Mouse (Mus musculus) right cerebral cortex, postnatal 36 days (tissue): ENCODE data around the gene Dglucy.

Source experiments
- DNase-seq, 2 experiments: peaks; one replicate each; pipeline ENCODE4 v3.0.0; 2022; ENCODE audit warnings: low spot score in 2 of 2, mixed read lengths in 1 of 2

Gene Dglucy

DNA sequence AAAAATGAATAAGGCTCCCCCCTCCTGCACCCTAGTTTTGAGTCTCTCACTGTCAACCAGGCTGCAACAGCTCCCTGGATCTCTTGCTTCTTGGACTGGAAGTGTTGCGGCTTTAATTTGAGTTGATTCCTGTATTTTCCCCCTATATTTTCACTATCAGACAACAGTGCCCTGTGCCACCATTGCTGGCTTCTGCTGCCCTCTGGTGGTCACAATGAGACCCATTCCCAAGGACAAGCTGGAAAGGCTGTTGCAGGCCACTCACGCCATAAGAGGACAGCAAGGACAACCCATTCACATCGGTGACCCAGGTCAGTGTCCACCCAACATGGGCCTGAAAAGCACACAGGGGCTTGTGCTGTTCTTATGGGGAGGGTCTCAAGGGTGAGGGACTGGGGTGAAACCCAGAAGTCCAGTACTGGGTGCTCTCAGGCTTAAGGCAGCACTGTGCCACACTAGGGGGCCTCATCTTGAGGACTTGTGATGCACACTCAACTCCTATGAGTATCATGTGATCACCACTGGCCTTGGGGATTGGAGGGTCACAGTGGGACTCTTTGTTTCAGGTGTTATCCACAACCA is 62.4 kb downstream of the Dglucy start:
- DNase-seq: peak; percentile 41 to 57

DNA sequence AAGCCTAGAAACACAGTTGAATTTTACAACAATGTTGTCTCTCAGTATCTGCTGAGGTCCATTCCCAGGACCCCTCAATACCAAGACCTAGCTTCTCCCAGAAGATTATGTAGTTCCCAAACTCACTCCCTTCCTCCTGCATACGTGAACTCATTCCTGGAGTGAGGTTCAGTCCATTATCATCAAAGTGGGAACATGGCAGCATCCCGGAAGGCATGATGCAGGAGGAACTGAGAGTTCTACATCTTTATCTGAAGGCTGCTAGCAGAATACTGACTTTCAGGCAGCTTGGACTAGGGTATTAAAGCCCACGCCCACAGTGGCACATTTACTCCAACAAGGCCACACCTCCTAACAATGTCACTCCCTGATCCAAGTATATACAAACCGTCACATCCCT is 64.3 kb downstream of the Dglucy start:
- DNase-seq: no peak

DNA sequence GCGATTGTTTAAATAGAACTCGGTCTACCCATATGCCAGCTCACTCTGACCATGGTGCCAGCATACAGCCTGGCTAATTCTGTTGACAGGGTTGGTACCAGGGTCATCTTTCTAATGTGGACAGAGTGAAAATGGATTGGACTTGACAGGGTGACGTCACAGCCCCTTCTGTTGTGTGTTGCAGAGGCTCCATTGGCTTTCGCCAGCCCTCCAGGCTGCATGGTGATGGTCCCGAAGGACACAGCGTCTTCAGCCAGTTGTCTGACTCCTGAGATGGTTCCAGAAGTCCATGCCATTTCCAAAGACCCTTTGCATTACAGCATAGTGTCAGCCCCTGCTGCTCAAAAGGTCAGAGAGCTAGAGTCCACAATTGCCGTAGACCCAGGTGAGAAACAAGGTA is 65.7 kb downstream of the Dglucy start:
- no peak for DNase-seq

DNA sequence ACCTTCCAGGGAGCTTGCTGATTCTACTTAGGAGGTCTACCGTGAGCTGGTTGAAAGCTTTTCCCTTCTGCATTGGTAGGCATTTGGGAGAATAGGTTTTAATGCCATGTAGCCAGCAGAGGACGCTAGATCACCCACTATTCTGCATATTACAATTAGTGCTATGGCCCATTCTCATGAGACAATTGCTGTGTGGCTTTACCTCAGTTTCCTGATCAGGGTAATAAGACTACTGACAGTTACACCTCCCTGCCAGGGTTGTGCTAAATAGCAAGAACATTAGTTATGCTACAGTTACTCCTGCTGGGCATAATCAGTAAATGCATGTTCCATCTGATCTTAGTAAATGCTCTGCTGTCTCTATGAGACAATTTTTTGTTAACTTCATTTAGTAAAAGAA is 67.0 kb downstream of the Dglucy start:
- no peak for DNase-seq

DNA sequence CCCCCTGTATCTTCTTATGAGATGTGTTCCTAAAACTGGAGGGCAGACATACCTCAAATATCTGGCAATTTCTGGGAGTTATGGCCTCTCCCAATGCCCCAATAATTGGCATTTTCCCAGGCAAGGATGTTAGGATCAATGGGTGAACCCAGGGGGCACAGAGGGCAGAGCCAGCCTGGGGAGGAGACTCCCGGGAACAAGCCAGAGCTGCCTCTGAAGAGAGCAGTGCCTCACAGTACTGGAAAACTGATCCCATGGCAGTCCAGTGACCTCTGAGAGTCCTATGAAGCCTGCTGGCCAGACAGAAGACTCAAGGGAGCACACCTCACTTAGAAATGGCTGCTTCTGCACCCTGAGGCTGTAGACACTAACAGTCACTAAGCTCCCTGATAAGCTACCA is 67.7 kb downstream of the Dglucy start:
- DNase-seq: no peak

DNA sequence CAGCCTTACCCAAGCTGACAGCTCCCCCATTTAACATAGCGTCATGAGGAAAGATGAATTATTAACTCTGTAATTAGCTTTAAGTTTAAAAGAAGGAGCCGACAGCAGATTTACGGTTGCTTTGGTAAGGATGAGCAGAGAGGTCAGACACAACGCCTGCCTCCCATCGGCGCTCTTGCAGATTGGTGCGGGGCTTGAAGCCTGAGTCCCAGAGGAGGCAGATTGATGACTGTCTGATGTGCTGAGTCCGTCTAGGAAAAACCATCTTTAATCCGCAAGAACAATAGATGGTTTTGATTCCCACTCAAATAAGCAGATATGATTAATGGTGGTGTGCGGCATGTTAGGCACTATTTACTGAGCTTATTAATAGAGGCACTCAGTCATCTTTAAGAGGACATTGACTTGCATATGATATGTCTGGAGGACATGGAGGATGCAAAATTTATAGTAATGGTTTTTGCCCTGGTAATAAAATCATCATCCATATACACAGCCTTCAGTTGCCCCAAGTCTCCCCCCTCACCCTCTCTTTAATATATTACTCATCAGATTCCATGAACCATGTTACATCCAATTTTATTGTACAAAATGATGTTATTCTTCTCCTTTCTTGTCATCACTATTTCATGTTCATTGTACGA is 68.7 kb downstream of the Dglucy start:
- no peak for DNase-seq

DNA sequence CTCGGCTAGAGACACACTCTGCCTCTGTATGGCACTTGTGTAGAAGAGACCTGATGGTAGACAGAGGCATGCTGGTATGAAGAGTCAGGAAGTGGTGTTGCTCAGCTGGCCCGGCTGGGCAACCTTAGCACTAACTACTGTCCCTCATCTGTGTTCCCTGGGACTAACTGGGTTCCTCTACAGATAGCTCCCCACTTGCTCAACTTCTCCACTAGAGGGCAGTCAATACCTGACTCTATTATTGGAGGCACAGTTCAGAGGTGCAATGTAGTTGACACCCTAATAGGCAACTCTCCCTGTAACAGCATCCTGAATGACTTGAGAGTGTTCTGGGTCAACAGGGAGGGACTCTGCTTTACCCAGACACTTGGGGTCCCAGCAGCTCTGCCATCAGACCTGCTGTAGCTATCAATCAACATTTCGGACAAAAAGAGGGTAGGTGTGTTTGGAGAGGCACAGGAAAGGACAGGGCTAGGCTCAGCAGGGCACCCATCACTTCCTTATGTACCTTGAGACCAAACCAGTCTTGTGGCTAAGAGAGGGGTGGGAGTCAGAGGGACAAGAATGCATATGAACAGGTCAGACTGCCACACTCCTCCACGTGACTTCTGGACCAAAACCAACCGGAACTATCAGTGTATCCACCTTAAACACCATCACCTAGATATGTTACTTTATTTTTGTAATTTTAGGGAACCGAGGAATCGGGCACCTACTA is 70.7 kb downstream of the Dglucy start:
- DNase-seq: peak in 1 of 2 experiments; percentile 19

DNA sequence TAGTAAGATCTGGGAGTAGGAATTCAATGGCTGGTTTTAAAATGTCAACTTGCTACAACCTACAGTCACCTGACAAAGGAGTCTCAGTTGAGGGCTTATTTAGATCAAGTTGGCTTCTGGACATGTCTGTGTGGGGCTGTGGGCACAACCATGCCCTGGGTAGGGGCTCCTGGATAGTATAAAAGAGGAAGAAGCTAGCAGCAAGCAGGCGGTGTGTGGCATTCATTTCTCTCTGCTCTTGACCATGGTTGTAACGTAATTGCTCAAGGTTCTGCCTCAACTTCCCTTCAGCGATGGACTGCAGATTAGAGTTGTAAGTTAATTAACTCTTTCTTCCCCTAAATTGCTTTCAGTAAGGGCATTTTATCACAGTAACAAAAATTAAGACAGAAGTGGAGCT is 73.5 kb downstream of the Dglucy start:
- no peak for DNase-seq

DNA sequence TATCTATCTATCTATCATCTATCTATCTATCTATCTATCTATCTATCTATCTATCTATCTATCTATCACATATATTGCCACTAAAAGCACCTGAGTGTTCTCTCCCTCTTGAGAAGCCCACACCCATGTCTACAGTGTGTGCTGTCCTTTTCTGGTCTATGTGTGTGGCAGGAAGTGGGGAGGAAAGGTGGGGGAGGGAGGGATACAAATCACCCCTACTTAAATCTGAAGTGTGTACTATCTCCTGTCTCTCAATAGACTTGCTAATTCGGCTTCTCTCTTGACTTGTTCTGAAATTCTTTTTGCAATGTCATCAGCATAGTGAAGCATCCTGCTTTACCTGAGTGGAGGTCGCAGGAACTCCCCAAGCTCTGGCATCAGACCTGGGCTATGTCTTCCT is 77.5 kb downstream of the Dglucy start:
- DNase-seq: no peak

DNA sequence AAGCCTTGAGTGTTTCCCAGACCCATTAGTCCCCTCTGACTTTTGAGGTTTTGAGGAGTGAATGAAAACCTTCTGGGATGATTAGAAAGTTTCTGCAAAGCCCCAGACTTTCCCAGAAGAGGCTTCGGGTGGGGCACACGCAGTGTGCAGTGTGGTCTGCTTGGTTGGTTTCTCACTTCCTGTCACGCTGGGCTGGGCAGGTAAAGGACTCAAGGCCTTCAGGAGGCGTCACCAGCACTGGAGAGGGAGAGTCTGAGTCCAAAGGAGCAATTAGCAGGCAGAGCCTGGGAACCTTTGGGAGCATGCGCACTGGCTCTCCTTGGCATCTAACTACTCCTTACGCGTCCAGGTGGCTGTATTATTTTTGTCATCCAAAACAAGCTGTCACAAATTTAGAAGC is 78.9 kb downstream of the Dglucy start:
- DNase-seq: no peak

DNA sequence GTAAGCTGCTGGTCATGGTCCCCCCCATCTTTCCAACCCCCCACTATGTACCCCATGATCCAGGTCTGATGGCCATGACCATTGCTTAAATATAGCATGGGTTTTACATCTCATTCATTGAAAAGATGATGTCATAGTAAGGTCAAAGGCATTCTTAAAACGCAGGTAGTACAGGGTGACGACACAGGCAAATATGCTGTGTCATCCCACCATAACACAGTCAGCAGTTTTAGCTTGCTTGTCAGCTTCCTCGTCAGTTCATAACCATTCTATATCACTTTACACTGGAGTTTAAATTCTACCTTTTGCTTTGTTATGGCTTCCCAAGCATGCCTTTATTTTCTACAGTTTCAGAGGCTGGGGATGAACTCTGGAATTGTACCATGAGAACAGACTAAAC is 83.4 kb downstream of the Dglucy start:
- DNase-seq: no peak

DNA sequence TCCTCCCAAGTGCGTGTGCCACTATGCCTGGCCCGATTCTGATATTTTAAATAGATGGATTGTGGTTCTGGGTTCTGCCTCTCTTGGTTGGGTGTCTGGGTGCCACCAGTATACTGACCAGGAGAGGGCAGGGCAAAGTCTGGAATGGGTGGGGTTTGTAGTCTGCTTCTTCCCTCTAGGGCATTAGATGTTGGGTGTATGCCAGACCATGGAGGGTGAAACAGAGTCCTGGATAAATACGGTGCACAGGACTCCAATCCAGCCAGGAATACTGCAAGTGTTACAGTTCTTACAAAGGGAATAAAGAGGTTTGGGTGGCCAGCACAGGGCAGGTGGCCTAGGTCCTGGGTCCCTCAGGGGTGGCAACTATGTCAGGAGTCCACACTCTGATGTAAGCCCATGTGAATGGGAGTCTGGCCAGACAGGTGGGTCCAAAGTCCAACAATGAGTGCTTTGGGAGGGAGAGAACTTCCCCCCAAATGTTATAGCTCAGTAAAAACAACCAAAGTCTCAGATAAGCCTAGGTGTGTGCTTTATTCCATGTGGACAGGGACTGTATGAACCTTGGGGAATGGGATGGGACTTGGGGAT is 84.1 kb downstream of the Dglucy start:
- no peak for DNase-seq

DNA sequence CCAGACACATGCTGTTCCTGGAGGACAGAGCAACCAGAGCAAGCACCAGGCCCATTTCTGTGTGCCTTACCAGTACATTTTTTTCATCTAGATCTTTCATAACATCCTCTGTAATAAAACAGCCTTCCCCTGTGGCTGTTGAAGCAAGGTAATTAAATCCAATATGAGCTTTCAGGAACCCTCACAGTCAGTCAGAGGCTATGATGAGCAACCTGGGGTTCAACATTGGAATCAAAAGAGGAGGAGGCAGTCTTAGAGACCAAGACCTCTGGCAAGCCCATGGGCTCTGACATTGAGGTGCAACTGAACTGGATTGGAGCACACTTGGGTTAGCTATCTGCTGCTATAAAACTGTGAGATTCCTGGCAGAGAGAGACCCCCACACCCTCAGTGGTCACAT is 86.2 kb downstream of the Dglucy start:
- no peak for DNase-seq

DNA sequence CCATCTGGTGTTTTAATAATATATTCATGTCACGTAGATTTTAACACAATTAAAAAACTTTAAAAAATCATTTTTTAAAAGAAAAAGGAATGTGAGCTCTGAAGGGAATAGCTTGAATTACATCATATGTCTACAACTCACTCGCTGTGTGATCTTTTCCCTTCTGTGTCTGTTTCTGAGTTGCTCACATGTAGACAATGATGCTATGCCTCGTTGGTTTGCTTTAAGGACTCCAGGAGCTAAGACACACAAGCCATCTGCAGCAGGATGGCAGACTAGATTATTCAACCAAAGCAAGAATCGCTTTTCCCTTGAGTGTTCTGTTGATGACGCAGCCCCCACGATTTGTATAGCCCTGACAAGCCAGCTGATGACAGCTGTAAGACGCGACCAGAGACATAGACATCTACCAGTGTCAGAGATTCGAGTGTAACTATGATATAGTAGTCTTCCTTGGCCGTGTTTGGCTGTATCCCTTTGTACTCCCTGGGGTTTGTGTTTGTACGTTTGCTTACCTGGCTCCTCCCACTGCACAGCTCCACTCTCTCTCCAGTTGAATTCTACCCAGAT is 86.7 kb downstream of the Dglucy start:
- no peak for DNase-seq

DNA sequence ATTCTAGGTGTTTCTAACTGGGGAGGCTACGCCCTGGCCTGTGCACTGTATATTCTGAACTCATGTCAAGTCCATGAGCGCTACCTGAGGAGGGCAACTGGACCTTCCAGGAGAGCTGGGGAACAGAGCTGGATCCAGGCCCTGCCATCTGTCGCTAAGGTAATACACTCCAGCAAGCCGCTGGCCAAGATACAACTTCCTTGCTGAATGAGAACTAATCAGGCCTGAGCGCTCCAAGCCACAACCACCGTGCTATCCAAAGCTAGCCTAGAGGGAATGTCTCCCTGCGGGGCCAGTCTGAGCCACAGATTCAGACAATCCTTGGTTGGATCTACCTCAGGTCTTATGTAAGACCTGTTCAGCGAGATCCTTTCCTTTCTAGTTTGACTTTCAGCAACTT is 88.2 kb downstream of the Dglucy start:
- no peak for DNase-seq

DNA sequence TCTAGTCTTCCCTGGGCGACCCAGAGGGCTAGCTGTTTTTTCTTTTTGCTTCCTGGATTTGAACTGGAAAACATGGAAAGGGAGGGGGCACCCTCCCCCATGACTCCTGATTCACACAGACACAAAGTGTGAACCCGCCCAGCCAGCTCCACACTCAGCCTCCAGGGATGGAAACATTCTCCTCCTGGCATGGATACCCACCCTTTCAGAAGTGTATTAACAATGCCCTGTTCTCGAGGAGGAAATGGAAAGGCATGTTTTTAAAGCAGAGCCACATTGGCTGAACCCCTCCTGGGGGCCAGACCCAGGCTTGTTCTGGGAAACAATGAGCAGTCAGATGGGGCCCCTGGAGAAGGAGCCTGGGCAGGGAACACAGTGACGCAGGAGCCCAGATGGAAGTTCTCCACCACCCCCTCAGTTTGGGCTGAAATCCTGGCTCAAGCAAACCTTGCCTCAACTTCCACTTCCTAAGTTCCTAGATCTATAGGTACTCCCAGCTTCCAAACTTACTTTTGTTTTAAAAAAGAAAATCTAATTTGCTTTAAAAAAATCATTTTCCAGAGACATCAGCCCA is 89.3 kb downstream of the Dglucy start:
- no peak for DNase-seq

DNA sequence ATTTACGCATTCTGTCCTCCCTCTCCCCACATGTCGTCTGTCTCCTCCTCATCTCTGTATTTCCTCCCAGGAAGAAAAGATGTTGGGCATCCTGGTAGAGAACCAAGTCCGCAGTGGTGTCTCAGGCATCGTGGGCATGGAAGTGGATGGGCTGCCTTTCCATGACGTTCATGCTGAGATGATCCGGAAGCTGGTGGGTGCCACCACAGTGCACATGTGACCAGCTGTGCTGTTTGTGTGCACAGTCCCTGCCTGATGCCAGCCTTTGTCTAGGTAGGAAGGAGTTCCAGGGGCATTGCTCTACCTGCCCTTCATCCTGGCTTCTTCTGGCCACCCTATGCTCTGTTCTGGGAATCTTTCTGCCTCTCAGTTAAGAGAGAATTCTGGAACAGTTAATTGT is 92.4 kb downstream of the Dglucy start:
- DNase-seq: no peak

DNA sequence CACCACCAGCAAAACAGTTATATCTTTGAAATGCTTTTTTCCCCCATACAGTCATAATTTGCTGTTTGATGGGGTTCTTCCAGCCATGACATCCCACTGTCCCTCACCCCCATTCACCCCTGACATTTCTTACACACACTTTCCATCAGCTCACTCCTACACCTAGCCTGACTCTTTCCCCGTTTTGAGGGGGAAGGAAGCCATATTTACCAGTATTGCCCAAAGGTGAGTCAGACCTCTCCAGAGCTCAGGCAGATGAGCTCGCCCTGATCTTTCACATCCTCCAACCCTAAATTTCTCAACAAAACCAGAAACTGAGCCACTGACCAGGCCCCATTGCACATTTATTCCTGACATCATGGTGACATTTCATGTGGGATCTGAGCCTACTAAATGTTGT is 93.0 kb downstream of the Dglucy start:
- DNase-seq: no peak

DNA sequence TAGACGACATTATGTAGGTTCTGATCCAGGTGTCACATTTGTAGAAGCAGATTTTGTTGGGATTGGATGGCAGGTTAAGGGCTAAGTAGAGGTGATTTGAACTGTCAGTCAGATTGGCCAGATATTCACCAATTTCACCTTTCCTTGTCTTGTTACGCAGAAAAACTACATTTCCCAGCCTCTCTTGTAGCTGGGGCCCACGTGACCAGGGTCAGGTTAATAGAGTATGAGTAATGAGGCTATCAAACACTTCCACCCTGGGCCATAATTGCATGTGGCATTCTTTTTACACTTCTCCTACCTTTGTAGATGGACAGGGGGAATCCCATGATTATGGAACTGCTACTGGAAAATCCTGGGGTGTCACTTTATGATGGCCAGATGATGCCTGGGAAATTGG is 94.8 kb downstream of the Dglucy start:
- no peak for DNase-seq

DNA sequence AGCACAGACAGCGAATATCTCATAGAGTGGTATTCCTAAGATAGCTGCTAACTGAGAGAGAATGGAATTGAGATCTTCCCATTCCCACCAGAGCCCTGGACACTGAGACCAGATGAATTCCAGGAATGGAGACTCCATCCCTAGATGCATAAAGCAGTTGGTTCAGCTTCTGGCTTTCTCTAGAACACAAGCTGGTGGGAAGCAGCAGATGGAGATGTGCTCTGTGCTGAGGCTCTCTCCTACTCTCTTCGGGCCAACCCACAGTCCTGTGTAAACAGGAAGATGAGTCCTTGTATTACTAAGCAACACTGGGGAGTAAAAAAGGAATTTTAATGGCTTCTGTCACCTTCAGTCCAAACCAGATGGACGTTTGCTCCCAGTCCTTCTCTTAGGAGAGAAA is 96.7 kb downstream of the Dglucy start:
- DNase-seq: peak; percentile 54 to 70

DNA sequence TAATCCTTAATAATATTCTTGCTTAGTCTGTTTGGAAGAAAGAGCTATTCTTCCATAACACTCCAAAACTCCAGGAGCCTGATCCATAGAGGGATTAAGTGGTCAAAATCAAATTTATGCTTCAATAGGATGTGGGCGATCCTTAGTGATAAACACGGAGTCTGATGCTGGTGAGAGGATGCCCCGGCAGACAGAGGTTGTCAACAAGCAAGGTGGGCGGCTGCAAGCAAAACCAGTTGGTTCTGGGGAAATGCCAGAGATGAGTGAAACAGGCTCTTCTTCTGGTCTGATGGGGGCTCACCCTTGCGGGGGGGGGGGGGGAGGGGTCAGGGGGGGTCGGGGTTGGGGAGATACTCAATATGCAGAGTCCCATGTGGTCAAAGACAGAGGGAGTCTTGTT is 97.1 kb downstream of the Dglucy start:
- DNase-seq: no peak

DNA sequence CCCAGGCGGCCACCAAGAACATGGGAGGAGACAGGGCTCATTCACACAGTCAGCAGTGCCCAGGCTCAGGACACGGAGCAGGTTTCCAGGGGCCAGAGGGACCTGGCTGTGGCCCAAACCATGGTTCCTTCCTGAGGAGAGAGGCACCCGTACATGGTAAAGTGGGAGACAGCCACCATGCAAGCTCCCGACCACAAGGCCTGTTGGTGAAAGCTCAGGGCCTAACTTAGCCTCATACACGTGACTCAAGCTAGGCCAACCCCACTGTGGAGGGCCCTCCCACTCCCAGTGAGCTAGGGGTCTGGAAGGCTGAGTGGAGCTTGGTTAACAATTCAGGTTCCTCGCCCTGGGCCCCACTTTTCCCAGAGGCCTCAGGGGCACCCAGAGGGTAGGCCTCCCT is 99.1 kb downstream of the Dglucy start:
- DNase-seq: no peak
